Mouse (Mus musculus): ENCODE results near the gene Vcl. TPM values are rescaled to one million over a fixed set of nuclear protein-coding genes. Genes with fewer than 3 reads are reported as not detected.
A peak's percentile ranks its signal among the peaks of the same experiment; 100 is the strongest.

Gene Vcl
- polyA plus RNA-seq, 1 experiment, result 494 TPM

- Histone ChIP-seq H3K4me3 (ENCODE audit: insufficient read depth, low read length) (no peak overlapping the region), H3K27ac (ENCODE audit: insufficient read depth, low read length) (no peak overlapping the region), H3K4me1 (ENCODE audit: control insufficient read depth, insufficient read depth, low read length) (no peaks in the 10 kb centered on the region; the same call in 1 of the 2 replicates)
- TF ChIP-seq POLR2A (IDR thresholded peaks at IDR 0.05; ENCODE audit: low read depth, low read length) (no peak), CTCF (IDR thresholded peaks at IDR 0.05; ENCODE audit: borderline replicate concordance, insufficient read depth, low read length) (no peak)
Measured at GRCm38 (mm10) chr14:20911811-20912210, 17.4 kb upstream of the Vcl start.

- Histone ChIP-seq H3K4me1 (ENCODE audit: control insufficient read depth, insufficient read depth, low read length) (no peaks in the 10 kb centered on the region; the same call in 1 of the 2 replicates), H3K4me3 (ENCODE audit: insufficient read depth, low read length) (no peak overlapping the region), H3K27ac (ENCODE audit: insufficient read depth, low read length) (peak overlapping the region; percentile 20; the same call in 1 of the 2 replicates)
- TF ChIP-seq CTCF (IDR thresholded peaks at IDR 0.05; ENCODE audit: borderline replicate concordance, insufficient read depth, low read length) (no peak), POLR2A (IDR thresholded peaks at IDR 0.05; ENCODE audit: low read depth, low read length) (no peak)
Measured at GRCm38 (mm10) chr14:20914415-20914814, 14.8 kb upstream of the Vcl start.

GRCm38 (mm10) chr14:20916625-20917612 lies 12.3 kb upstream of the Vcl start:
- H3K4me3 ChIP-seq (ENCODE audit: insufficient read depth, low read length), result no peak overlapping the region
- no peak for TF ChIP-seq POLR2A (IDR thresholded peaks at IDR 0.05; ENCODE audit: low read depth, low read length)
- no peak for TF ChIP-seq CTCF (IDR thresholded peaks at IDR 0.05; ENCODE audit: borderline replicate concordance, insufficient read depth, low read length)
- no peak overlapping the region for H3K27ac ChIP-seq (ENCODE audit: insufficient read depth, low read length)

GRCm38 (mm10) chr14:20924071-20924789 lies 5.0 kb upstream of the Vcl start:
- no peak overlapping the region for H3K4me3 ChIP-seq (ENCODE audit: insufficient read depth, low read length)
- H3K4me1 ChIP-seq (ENCODE audit: control insufficient read depth, insufficient read depth, low read length), result peaks cover 3% of the 10 kb centered on the region
- peak overlapping the region; percentile 34 for H3K27ac ChIP-seq (ENCODE audit: insufficient read depth, low read length)
- TF ChIP-seq CTCF (IDR thresholded peaks at IDR 0.05; ENCODE audit: borderline replicate concordance, insufficient read depth, low read length) (no peak), POLR2A (IDR thresholded peaks at IDR 0.05; ENCODE audit: low read depth, low read length) (no peak)

More at GRCm38 (mm10) chr14:20916625-20917612, 12.3 kb upstream of the Vcl start:
- H3K4me1 ChIP-seq (ENCODE audit: control insufficient read depth, insufficient read depth, low read length), result no peaks in the 10 kb centered on the region; the same call in 1 of the 2 replicates

- no peak for TF ChIP-seq POLR2A (IDR thresholded peaks at IDR 0.05; ENCODE audit: low read depth, low read length)
- TF ChIP-seq CTCF (IDR thresholded peaks at IDR 0.05; ENCODE audit: borderline replicate concordance, insufficient read depth, low read length), result no peak
- Histone ChIP-seq H3K27ac (ENCODE audit: insufficient read depth, low read length) (0 out of 2 replicates have a peak overlapping the region, but pooled peaks have one; percentile 86), H3K4me3 (ENCODE audit: insufficient read depth, low read length) (no peak overlapping the region), H3K4me1 (ENCODE audit: control insufficient read depth, insufficient read depth, low read length) (peaks cover 3% of the 10 kb centered on the region)
Measured at GRCm38 (mm10) chr14:20927470-20928307, 1.5 kb upstream of the Vcl start.

GRCm38 (mm10) chr14:20928308-20928685 lies 901 bp upstream of the Vcl start:
- peak overlapping the region; percentile 44; the same call in 1 of the 2 replicates for H3K4me3 ChIP-seq (ENCODE audit: insufficient read depth, low read length)
- H3K27ac ChIP-seq (ENCODE audit: insufficient read depth, low read length), result peak overlapping the region; percentile 86
- TF ChIP-seq POLR2A (IDR thresholded peaks at IDR 0.05; ENCODE audit: low read depth, low read length) (no peak), CTCF (IDR thresholded peaks at IDR 0.05; ENCODE audit: borderline replicate concordance, insufficient read depth, low read length) (no peak)
- H3K4me1 ChIP-seq (ENCODE audit: control insufficient read depth, insufficient read depth, low read length), result peaks cover 3% of the 10 kb centered on the region

- TF ChIP-seq POLR2A (IDR thresholded peaks at IDR 0.05; ENCODE audit: low read depth, low read length) (peak; percentile 52; the same call in 1 of the 2 replicates), CTCF (IDR thresholded peaks at IDR 0.05; ENCODE audit: borderline replicate concordance, insufficient read depth, low read length) (no peak)
- H3K4me3 ChIP-seq (ENCODE audit: insufficient read depth, low read length), result peak overlapping the region; percentile 76
- H3K27ac ChIP-seq (ENCODE audit: insufficient read depth, low read length), result peak overlapping the region; percentile 82
- H3K4me1 ChIP-seq (ENCODE audit: control insufficient read depth, insufficient read depth, low read length), result peaks cover 5% of the 10 kb centered on the region
Measured at GRCm38 (mm10) chr14:20929814-20930434, 726 bp downstream of the Vcl start.

- H3K4me1 ChIP-seq (ENCODE audit: control insufficient read depth, insufficient read depth, low read length), result peaks cover 5% of the 10 kb centered on the region
- H3K27ac ChIP-seq (ENCODE audit: insufficient read depth, low read length), result peak overlapping the region; percentile 85
- TF ChIP-seq CTCF (IDR thresholded peaks at IDR 0.05; ENCODE audit: borderline replicate concordance, insufficient read depth, low read length) (no peak), POLR2A (IDR thresholded peaks at IDR 0.05; ENCODE audit: low read depth, low read length) (no peak; the same call in 1 of the 2 replicates)
- H3K4me3 ChIP-seq (ENCODE audit: insufficient read depth, low read length), result peak overlapping the region; percentile 76
Measured at GRCm38 (mm10) chr14:20930481-20931391, 1.5 kb downstream of the Vcl start.

All from embryonic fibroblast, embryonic 13.5 days (primary cell).